Mouse (Mus musculus): Measurements from ENCODE around the gene Slc6a5.

The Slc6a5 gene

GRCm38 (mm10) chr7:49981511-49982227 lies 71.7 kb downstream of the Slc6a5 start:
- DNase-seq (ENCODE audit: low spot score) = no peak

- DNase-seq (ENCODE audit: low spot score) = no peak
Measured at GRCm38 (mm10) chr7:49984698-49985097, 74.8 kb downstream of the Slc6a5 start.

GRCm38 (mm10) chr7:49985947-49986346 lies 76.0 kb downstream of the Slc6a5 start:
- DNase-seq (ENCODE audit: low spot score) = no peak

- DNase-seq (ENCODE audit: low spot score) = no peak
Measured at GRCm38 (mm10) chr7:49999321-49999720, 89.4 kb downstream of the Slc6a5 start.

GRCm38 (mm10) chr7:50005268-50005667 lies 95.3 kb downstream of the Slc6a5 start:
- DNase-seq (ENCODE audit: low spot score) = no peak

All from layer of hippocampus, adult 11-12 months (tissue).